Mouse (Mus musculus) intestine, embryonic 14.5 days (tissue): ENCODE data around the gene Lrrfip2. TPM values are rescaled to one million over a fixed set of nuclear protein-coding genes. Genes with fewer than 3 reads are reported as not detected.

Experiments used
- ATAC-seq: fragments of 200-750 bp; cut with Nextera tagmentation; replicated peaks from 2 replicates; pipeline ENCODE4 v1.8.0; 2017; ENCODE audit warnings: low read depth, moderate number of reproducible peaks, moderate TSS enrichment, moderate library complexity; ENCODE audit not compliant: low FRiP score, low TSS enrichment
- DNase-seq: peaks from one replicate; pipeline ENCODE4 v3.0.0-alpha.2; 2018; ENCODE audit warnings: low spot score
- H3K27ac ChIP-seq: fragments of 300-500 bp; sonication (generic); 2 replicates; pipeline ENCODE4 v1.5.1; 2014; ENCODE audit warnings: low read depth, mild to moderate bottlenecking, control low read depth
- H3K27me3 ChIP-seq: fragments of 300-500 bp; sonication (generic); replicated peaks from 2 replicates; pipeline ENCODE4 v1.6.1; 2014; ENCODE audit warnings: low read length, control low read depth; ENCODE audit not compliant: control insufficient read depth, insufficient read depth
- H3K36me3 ChIP-seq: fragments of 300-500 bp; sonication (generic); 2 replicates; pipeline ENCODE4 v1.6.1; 2014; ENCODE audit warnings: low read length, control low read depth; ENCODE audit not compliant: control insufficient read depth, insufficient read depth
- H3K4me1 ChIP-seq: fragments of 300-500 bp; sonication (generic); replicated peaks from 2 replicates; pipeline ENCODE4 v1.6.1; 2014; ENCODE audit warnings: low read length, control low read depth, mixed read lengths; ENCODE audit not compliant: control insufficient read depth, insufficient read depth
- H3K4me2 ChIP-seq: fragments of 300-500 bp; sonication (generic); 2 replicates; pipeline ENCODE4 v1.6.1; 2014; ENCODE audit warnings: low read length
- H3K4me3 ChIP-seq: fragments of 300-500 bp; sonication (generic); 2 replicates; pipeline ENCODE4 v1.5.1; 2014; ENCODE audit warnings: low read depth, low read length, control low read depth, mixed read lengths
- H3K9ac ChIP-seq: fragments of 300-500 bp; sonication (generic); 2 replicates; pipeline ENCODE4 v1.6.1; 2014; ENCODE audit warnings: mild to moderate bottlenecking, low read length
- H3K9me3 ChIP-seq: fragments of 300-500 bp; sonication (generic); 2 replicates; pipeline ENCODE4 v1.6.1; 2016; ENCODE audit warnings: low read length, control low read depth; ENCODE audit not compliant: control insufficient read depth
- WGBS: fragments of 180-500 bp; shearing (Covaris S2); extraction: QIAGEN DNeasy Blood & Tissue Kit; methylation state at CpG from one replicate; pipeline ENCODE4 v1.1.7; 2014; 5-methylcytosine and 5-hydroxymethylcytosine counted together
- polyA plus RNA-seq: library from polyadenylated mRNA; unstranded; fragments of >200 nt; fragmentation: Nextera tagmentation; extraction: Ambion mirVana; gene quantifications from 2 replicates; pipeline ENCODE4 v1.2.1, GENCODE M21; 2014

The Lrrfip2 gene
- polyA plus RNA-seq, 1 experiment from 2014 or later = 34.4 TPM

DNA sequence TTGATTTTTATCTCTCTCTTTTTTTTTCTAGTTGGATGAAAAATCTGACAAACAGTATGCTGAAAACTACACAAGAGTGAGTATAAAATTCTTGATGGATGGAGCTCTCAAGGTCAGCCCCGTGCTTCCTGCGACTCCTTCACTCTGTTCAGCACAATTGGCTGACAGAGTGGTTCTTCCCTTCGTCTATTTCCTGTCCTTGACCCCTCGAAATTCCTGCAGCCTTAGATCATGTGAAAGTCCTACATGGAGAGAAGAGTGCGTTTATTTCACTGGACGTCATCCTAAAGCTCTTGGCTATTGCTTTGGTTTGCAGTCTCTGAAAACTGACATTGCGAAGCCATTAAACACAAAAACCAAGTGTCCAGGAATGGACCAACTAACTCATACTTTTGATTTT, 71.3 kb downstream of the Lrrfip2 start:
- Histone ChIP-seq H3K36me3 (peaks cover 23% of the 10 kb centered on the region), H3K27ac (no peak overlapping the region; the same call in 1 of the 2 replicates), H3K9ac (no peak overlapping the region), H3K4me1 (no peaks in the 10 kb centered on the region), H3K4me2 (no peak overlapping the region), H3K27me3 (no peaks in the 10 kb centered on the region), H3K4me3 (no peak overlapping the region), H3K9me3 (no peaks in the 10 kb centered on the region)
- WGBS = 54% methylated on average over 7 of the region's 7 CpGs
- ATAC-seq (no peak), DNase-seq (no peak)

DNA sequence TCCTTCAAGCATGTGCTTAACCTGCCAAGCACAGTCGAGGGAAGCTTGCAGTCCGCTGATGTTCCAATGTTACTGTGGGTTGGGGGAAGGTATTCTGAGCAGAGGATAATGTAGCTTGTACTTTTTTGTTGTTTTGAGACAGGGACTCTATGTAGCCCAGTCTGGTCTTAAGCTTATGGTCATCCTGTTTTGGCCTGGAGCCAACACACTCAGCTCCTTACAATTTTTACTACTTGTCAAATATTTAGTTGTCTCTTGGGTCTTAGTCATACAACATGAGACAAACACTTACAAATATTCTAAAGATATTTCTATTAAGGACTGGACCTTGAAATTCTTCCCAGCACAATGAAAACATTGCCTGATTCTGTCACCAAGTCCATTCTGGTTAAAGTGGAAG, 75.8 kb downstream of the Lrrfip2 start:
- no peaks in the 10 kb centered on the region for H3K4me1 ChIP-seq
- no peak overlapping the region for H3K27ac ChIP-seq
- no peaks in the 10 kb centered on the region for H3K9me3 ChIP-seq
- WGBS = 88% methylated on average over 2 of the region's 2 CpGs
- ATAC-seq = no peak
- no peaks in the 10 kb centered on the region for H3K27me3 ChIP-seq
- no peak overlapping the region for H3K4me2 ChIP-seq
- peaks cover 30% of the 10 kb centered on the region for H3K36me3 ChIP-seq
- no peak overlapping the region for H3K4me3 ChIP-seq
- DNase-seq = no peak
- no peak overlapping the region for H3K9ac ChIP-seq

DNA sequence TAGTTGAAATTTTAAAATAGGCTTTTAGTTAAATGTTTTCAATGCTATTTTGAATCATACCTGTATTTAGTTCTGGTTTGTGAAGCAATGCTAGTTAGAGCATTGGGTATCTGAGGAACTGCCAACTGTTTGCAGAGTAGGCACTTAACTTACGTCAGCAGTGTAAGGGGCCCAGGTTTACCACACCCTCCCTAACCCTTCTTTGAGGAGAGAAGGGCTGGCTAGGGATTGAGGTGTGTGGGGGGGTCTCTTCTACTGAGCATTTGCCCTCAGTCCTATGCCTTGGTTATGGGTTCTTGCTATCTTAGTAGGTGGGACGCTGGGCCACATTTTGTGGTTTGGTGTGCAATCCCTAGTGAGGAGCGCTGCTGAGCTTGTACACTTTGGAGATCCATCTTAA, 79.7 kb downstream of the Lrrfip2 start:
- no peak for ATAC-seq
- Histone ChIP-seq H3K27ac (no peak overlapping the region), H3K27me3 (no peaks in the 10 kb centered on the region), H3K9ac (no peak overlapping the region), H3K4me3 (no peak overlapping the region), H3K36me3 (peaks cover 17% of the 10 kb centered on the region; the same call in 1 of the 2 replicates), H3K4me1 (no peaks in the 10 kb centered on the region), H3K9me3 (no peaks in the 10 kb centered on the region), H3K4me2 (no peak overlapping the region)
- WGBS = 92% methylated on average over 3 of the region's 3 CpGs
- no peak for DNase-seq

DNA sequence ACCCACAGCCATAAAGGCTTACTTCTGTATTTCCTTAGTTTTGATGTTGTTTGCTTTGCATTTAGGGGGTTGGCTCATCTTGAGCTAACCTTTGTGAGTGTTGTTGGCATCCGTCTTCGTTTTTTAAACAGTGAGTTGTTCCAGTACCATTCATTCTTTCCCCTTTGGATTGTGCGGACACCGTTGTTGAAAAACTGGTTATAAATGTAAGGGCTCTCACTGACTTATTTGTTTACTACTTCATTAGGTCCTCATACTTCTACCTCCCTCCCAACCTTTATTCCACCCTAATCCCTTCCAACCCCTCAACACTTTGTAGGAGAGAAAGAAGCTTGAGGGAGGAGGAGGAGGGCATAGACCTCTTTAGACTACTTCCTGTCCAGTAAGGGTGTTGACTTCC, 80.3 kb downstream of the Lrrfip2 start:
- no peaks in the 10 kb centered on the region for H3K9me3 ChIP-seq
- peaks cover 19% of the 10 kb centered on the region; the same call in 1 of the 2 replicates for H3K36me3 ChIP-seq
- 91% methylated on average over 4 of the region's 4 CpGs for WGBS
- H3K27ac ChIP-seq = no peak overlapping the region
- H3K9ac ChIP-seq = no peak overlapping the region
- no peaks in the 10 kb centered on the region for H3K4me1 ChIP-seq
- H3K4me2 ChIP-seq = no peak overlapping the region
- no peaks in the 10 kb centered on the region for H3K27me3 ChIP-seq
- no peak for ATAC-seq
- no peak for DNase-seq
- no peak overlapping the region for H3K4me3 ChIP-seq

DNA sequence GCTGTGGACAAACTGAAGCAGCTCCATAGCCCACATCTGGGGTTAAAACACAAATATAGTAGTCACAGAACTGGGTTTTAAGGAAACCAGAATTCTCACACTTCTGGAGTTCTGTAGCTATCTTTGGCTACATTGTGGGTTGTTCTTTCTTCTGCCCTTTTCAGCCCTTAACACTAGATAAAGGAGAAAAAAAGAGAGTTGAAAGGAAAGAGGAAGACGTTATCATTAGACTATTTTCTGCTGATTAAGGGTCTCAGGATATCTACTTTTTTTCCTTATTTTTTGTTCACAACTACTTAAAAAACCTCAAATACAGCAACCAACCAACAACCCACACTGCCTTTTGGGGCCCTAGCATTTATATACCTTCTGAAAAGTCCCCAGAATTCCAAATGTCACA, 80.9 kb downstream of the Lrrfip2 start:
- H3K4me2 ChIP-seq = no peak overlapping the region
- no peak overlapping the region for H3K27ac ChIP-seq
- DNase-seq (no peak), ATAC-seq (no peak)
- WGBS = 85% methylated on average over 1 of the region's 1 CpGs
- no peak overlapping the region for H3K9ac ChIP-seq
- H3K4me1 ChIP-seq = no peaks in the 10 kb centered on the region
- no peak overlapping the region for H3K4me3 ChIP-seq
- H3K27me3 ChIP-seq = no peaks in the 10 kb centered on the region
- no peaks in the 10 kb centered on the region for H3K9me3 ChIP-seq
- peaks cover 19% of the 10 kb centered on the region; the same call in 1 of the 2 replicates for H3K36me3 ChIP-seq

DNA sequence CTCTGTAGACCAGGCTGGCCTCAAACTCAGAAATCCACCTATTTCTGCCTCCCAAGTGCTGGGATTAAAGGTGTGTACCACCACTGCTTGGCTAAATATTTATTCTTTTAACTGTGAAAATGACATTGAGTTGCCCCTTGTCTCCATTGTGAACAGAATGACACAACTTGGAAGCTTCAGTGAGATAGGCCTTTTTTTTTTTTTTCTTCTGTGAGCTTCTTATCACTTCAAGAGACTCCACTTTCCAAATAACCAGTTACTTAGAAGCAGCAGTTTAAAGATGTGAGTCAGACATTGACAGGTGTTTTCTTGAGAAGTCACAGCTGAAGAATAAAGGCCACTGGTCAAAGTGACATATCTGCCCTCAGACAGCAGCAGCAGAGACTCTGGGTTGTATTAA, 82.8 kb downstream of the Lrrfip2 start:
- Histone ChIP-seq H3K27ac (no peak overlapping the region), H3K9me3 (no peaks in the 10 kb centered on the region), H3K36me3 (peaks cover 17% of the 10 kb centered on the region; the same call in 1 of the 2 replicates), H3K9ac (no peak overlapping the region), H3K4me3 (no peak overlapping the region), H3K27me3 (no peaks in the 10 kb centered on the region), H3K4me1 (no peaks in the 10 kb centered on the region), H3K4me2 (no peak overlapping the region)
- DNase-seq (no peak), ATAC-seq (no peak)

DNA sequence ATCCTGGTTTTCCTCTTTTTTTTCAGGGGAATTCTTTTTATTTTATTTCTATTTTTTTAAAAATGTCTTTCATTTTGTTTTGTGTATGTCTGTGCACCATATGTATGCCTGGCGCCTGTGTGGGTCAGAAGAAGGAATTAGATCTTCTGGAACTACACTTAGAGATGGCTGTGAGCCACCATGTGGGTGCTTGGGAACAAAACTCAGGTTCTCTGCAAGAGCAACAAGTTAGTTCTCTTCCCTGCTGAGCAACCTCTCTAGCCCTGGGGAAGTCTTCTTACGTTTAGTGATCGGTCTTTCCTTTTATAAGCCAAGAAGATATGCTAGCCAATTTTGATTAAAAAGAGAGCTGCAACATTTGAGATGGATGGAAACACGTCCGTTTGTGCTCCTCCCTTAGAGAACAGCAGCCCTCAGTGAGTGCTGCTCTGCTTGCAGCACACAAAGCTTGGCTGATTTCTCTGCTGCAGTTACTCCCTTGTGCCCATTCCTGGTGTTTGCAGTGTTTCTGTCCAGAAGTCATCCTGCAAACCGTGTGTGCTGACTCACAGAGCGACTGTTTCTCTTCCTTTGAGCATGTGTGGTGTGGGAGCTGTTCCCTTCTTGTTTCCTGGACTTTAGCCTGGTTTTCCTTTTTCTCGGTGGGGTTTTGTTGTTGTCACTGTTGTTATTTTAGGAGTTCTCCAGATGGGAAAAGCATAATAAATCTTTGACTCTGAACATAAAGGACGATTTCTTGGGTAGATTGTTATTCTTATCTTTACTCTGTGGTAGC, 87.4 kb downstream of the Lrrfip2 start:
- ATAC-seq (no peak), DNase-seq (no peak)
- Histone ChIP-seq H3K9me3 (no peaks in the 10 kb centered on the region), H3K9ac (no peak overlapping the region), H3K4me1 (no peaks in the 10 kb centered on the region), H3K27ac (no peak overlapping the region), H3K27me3 (no peaks in the 10 kb centered on the region), H3K4me2 (no peak overlapping the region), H3K4me3 (no peak overlapping the region), H3K36me3 (peaks cover 23% of the 10 kb centered on the region; the same call in 1 of the 2 replicates)
- 71% methylated on average over 9 of the region's 9 CpGs for WGBS

DNA sequence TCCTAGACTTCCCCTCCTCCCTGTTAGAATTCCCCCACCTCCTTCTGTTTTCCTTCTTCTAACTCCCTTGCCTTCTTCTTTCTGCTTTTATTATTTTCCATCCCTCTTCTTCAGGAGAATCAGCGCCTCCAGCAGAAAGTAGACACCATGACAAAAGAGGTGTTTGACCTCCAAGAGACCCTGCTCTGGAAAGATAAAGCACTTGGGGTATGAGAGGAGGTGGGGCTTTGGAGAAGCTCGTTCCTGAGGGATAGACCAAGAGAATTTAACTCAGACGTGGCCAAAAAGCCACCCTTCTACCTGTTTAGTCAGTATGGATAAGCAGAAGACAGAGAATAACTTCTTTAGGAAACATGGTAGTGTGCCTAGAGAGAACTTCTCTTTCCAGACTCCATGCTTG, 90.3 kb downstream of the Lrrfip2 start:
- no peaks in the 10 kb centered on the region for H3K9me3 ChIP-seq
- H3K9ac ChIP-seq = no peak overlapping the region
- 46% methylated on average over 3 of the region's 3 CpGs for WGBS
- no peaks in the 10 kb centered on the region for H3K4me1 ChIP-seq
- DNase-seq (no peak), ATAC-seq (no peak)
- no peak overlapping the region for H3K4me3 ChIP-seq
- no peak overlapping the region for H3K27ac ChIP-seq
- peaks cover 15% of the 10 kb centered on the region; the same call in 1 of the 2 replicates for H3K36me3 ChIP-seq
- H3K27me3 ChIP-seq = no peaks in the 10 kb centered on the region
- no peak overlapping the region for H3K4me2 ChIP-seq

DNA sequence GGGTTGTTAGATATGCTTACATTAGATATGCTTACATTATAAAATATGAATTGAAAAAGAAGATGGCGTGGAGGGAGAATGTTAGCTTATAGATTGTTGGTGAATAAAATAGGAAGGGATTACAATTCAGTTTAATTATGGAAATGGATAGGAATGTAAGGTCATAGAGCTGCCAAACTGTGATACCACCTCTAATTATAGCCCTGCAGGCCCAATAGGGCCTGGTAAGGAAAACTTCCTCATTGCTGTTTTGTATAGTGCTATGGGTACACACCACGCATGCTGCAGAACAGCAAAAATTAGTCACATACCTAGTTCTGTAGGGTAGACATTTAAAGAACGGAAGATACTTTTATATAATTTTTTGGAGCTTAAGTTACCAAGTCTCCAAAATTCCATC, 90.8 kb downstream of the Lrrfip2 start:
- ATAC-seq = no peak
- Histone ChIP-seq H3K27me3 (no peaks in the 10 kb centered on the region), H3K4me1 (no peaks in the 10 kb centered on the region), H3K36me3 (peaks cover 15% of the 10 kb centered on the region; the same call in 1 of the 2 replicates), H3K9ac (no peak overlapping the region), H3K4me3 (no peak overlapping the region), H3K4me2 (no peak overlapping the region), H3K9me3 (no peaks in the 10 kb centered on the region), H3K27ac (no peak overlapping the region)
- WGBS = 98% methylated on average over 3 of the region's 3 CpGs
- no peak for DNase-seq
